Mouse (Mus musculus): ENCODE data around the gene Shc4.

DNA sequence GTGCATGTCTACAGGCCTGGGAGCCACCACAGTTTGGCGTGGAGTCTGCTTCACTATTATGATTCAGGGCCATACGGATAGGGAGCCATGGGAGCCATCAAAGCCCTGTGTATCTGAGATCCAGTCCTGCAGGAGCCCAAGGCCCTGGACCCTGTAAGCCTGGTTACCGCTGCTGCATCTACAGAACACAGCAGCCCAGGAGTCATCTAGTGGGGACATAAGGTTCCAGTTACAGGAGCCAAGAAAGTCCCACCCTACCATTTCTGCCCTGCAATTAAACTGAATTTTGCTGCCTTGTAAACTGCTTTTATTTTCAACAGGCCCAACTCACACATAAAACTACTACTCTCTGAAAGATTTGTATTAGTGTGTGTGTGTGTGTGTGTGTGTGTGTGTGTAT lies 121.0 kb downstream of the Shc4 start:
- no peak for TF ChIP-seq POLR2A (IDR thresholded peaks at IDR 0.05; ENCODE audit: extremely low read depth, insufficient read depth, low read length)
- no peak for TF ChIP-seq CTCF (IDR thresholded peaks at IDR 0.05; ENCODE audit: low read depth, low read length)

All from liver, adult 2 months (tissue).